Comparison of ENCODE assay signal across 1 mouse cellular context in the genomic region with DNA sequence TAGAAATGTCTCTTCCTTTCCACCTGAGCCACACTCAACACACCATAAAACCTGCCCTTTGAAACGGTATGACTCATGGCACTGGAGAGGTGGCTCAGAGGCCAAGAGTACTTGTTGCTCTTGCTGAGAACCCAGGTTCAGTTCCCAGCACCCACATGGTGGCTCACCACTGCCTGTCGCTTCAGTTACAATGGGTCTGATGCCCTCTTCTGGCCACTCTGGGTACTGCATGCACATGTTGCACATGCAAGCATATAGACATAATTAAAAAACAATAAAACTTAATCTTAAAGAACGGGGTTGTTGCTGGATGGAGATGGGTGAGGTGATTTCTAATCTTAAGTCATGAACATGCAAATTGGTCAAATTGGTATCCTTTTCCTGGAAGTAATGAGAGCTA.
TF ChIP-seq lines count a peak whose summit lies in the region.

No protein-coding gene starts in this region.

TF ChIP-seq in MEL, 35 proteins besides CTCF, POLR2A, EP300 and RAD21 (continued from another document):
- no peak for TF ChIP-seq NELFE (IDR thresholded peaks at IDR 0.05; ENCODE audit: low read depth, low read length)
TF ChIP-seq in MEL: peak in this region for 1.
